Mouse (Mus musculus): Measurements from ENCODE around the gene Ints7.

DNA sequence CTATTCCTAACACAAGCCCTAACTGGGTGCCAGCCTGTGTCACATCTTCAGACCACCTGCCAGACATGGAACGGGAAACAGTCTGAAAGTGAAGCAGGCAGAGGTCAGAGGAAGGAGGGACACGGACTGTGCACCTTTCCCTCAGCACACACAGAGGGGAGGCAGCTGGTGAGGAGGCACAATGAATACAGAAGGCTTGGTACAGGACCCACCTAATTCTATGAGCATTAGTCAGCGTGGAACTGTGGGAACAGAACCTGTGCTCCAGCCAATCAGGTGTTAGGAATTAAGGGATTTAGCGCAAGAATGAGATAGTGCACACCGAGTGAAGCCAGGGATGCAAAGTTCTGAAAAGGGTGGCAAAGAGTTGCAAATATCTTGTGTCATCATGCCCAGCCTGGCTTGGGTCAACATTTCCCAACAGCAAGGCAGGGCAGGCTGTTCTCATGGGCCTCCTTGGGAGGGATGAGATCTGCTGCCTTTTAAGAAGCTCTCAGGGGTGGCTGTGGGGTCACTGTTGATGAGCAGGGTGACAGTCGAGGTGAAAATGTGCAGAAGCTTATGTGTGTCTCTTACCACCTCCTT, 57.2 kb downstream of the Ints7 start:
- TF ChIP-seq CTCF (IDR thresholded peaks at IDR 0.05; ENCODE audit: borderline replicate concordance, insufficient read depth, low read length) (no peak), POLR2A (IDR thresholded peaks at IDR 0.05; ENCODE audit: low read depth, low read length) (no peak)

All from embryonic fibroblast, embryonic 13.5 days (primary cell).